Mouse (Mus musculus) midbrain, embryonic 14.5 days (tissue): Measurements from ENCODE around the gene Cyb561d1. TPM values are rescaled to one million over a fixed set of nuclear protein-coding genes. Genes with fewer than 3 reads are reported as not detected.

Experiments used
- ATAC-seq: fragments of 200-750 bp; cut with Nextera tagmentation; 2 replicates; pipeline ENCODE4 v1.8.0; 2017; ENCODE audit warnings: moderate number of reproducible peaks, moderate library complexity; ENCODE audit not compliant: low FRiP score, low TSS enrichment
- DNase-seq: peaks from one replicate; pipeline ENCODE4 v3.0.0-alpha.2; 2015
- H3K27ac ChIP-seq: fragments of 300-500 bp; sonication (generic); replicated peaks from 2 replicates; pipeline ENCODE4 v1.5.1; 2014; ENCODE audit warnings: mild to moderate bottlenecking, low read depth, low read length, moderate library complexity
- H3K27me3 ChIP-seq: fragments of 300-500 bp; sonication (generic); 2 replicates; pipeline ENCODE4 v1.6.1; 2014; ENCODE audit warnings: low read length, control low read depth, mixed read lengths; ENCODE audit not compliant: control insufficient read depth, insufficient read depth
- H3K36me3 ChIP-seq: fragments of 300-500 bp; sonication (generic); 2 replicates; pipeline ENCODE4 v1.6.1; 2014; ENCODE audit warnings: low read length, control low read depth; ENCODE audit not compliant: control insufficient read depth, insufficient read depth
- H3K4me1 ChIP-seq: fragments of 300-500 bp; sonication (generic); 2 replicates; pipeline ENCODE4 v1.6.1; 2014; ENCODE audit warnings: mild to moderate bottlenecking, antibody characterized with exemption, low read length, control low read depth; ENCODE audit not compliant: control insufficient read depth, insufficient read depth
- H3K4me2 ChIP-seq: fragments of 300-500 bp; sonication (generic); 2 replicates; pipeline ENCODE4 v1.6.1; 2014; ENCODE audit warnings: mild to moderate bottlenecking, low read length, moderate library complexity
- H3K4me3 ChIP-seq: fragments of 300-500 bp; sonication (generic); replicated peaks from 2 replicates; pipeline ENCODE4 v1.5.1; 2014; ENCODE audit warnings: low read depth, low read length
- H3K9ac ChIP-seq: fragments of 300-500 bp; sonication (generic); replicated peaks from 2 replicates; pipeline ENCODE4 v1.6.1; 2014; ENCODE audit warnings: mild to moderate bottlenecking, low read length, moderate library complexity
- H3K9me3 ChIP-seq: fragments of 300-500 bp; sonication (generic); 2 replicates; pipeline ENCODE4 v1.6.1; 2016; ENCODE audit warnings: low read length, control low read depth, mixed read lengths; ENCODE audit not compliant: control insufficient read depth
- WGBS: fragments of 180-500 bp; shearing (Covaris S2); extraction: QIAGEN DNeasy Blood & Tissue Kit; methylation state at CpG from one replicate; pipeline ENCODE4 v1.1.7; 2014; 5-methylcytosine and 5-hydroxymethylcytosine counted together
- polyA plus RNA-seq: library from polyadenylated mRNA; unstranded; fragments of >200 nt; fragmentation: Nextera tagmentation; extraction: Ambion mirVana; gene quantifications from 2 replicates; pipeline ENCODE4 v1.2.1, GENCODE M21; 2014

The Cyb561d1 gene
- polyA plus RNA-seq, 1 experiment from 2014 or later: 2.7 TPM

DNA sequence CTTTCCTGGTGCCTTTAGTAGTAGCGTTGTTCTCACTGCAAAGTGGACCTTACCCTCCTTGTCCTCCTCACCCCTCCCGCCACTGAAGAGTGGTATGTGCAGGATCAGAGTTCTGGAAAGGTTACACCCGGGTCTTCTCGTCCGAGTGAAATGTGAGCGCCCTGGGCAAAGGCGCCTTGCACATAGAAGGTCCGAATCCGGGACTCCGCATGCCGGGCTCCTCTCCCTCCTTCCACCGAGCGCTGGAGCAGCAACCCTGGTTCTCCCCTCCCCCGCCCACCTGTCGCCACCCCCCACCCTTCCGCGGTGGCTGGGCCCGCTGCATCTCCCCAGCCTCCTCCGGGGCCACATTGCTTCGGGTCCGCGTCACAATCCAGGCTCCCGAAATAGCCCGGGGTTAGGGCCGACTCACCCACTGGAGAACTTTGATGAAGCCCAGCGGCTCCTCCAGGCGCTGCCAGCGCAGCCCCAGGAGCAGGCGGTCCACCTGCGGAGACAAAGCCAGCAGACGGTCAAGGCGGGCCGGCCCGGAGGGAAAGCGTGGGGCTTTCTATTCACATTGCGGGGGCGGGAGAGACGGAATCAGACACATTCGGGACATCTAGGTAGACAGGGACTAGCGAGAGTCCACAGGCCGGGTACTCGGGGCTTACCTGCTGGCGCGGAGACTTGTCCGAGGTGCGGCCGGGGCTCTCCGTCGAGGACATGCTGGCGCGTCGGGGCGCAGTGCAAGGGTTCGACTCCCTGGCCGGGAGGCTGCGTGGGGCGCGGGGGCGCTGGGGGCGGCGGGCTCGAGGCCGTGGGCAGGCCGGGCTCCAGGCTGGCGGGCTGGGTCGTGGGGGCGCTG is 24.9 kb upstream of the Cyb561d1 start:
- peak overlapping the region; percentile 63 for H3K4me2 ChIP-seq
- peaks cover 10% of the 10 kb centered on the region; the same call in 1 of the 2 replicates for H3K4me1 ChIP-seq
- peak; percentile 40 for DNase-seq
- H3K27me3 ChIP-seq: peaks cover 35% of the 10 kb centered on the region
- no peak overlapping the region for H3K27ac ChIP-seq
- H3K36me3 ChIP-seq: no peaks in the 10 kb centered on the region
- H3K9ac ChIP-seq: peak overlapping the region; percentile 26; the same call in 1 of the 2 replicates
- whole genome bisulfite sequencing: 3% methylated on average over 66 of the region's 67 CpGs
- H3K4me3 ChIP-seq: peak overlapping the region; percentile 39
- ATAC-seq: peak; percentile 48; the same call in 1 of the 2 replicates
- H3K9me3 ChIP-seq: no peaks in the 10 kb centered on the region

DNA sequence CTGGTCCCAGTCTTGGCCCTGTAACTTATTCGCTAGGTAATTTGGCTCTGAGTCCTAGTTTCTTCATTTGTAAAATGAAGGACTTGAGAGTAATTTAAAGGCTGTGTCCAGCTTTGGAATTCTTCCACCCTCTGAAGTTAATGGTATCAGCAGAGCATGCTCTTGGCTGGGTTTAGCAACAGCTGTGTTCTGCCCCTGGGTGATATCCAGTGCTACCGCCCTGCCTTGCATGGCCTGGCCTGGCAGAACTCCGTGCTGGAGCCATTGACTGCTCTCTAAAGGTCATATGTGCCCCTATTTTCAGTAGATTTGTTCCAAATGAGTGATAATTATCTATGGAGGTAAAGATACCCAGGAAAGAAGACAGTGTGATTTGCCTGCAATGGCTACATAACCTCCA is 19.6 kb upstream of the Cyb561d1 start:
- Histone ChIP-seq H3K4me2 (no peak overlapping the region), H3K27me3 (peaks cover 15% of the 10 kb centered on the region), H3K9ac (no peak overlapping the region), H3K36me3 (no peaks in the 10 kb centered on the region), H3K27ac (no peak overlapping the region), H3K9me3 (no peaks in the 10 kb centered on the region), H3K4me3 (no peak overlapping the region), H3K4me1 (no peaks in the 10 kb centered on the region)
- no peak for DNase-seq
- ATAC-seq: no peak
- WGBS: 88% methylated on average over 3 of the region's 3 CpGs

DNA sequence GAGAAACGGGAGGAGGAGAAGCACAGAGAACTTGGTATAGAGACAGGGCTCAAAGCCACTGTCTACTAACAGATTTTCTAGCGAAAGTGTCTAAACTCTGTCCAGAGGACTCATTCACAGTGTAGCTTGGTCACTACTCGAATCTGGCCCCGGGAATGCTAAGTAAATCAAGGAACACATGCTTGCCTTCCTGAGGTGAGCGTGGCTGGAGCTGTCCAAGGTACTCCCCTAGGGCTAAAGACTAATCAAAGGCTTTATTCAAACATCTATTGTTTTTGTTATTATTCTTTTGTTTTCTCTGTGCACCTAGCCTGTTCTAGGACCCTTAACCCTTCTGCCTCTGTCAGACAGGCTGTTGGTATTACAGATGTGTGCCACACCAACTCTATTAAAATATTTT is 13.7 kb upstream of the Cyb561d1 start:
- Histone ChIP-seq H3K36me3 (no peaks in the 10 kb centered on the region), H3K27ac (no peak overlapping the region), H3K4me3 (no peak overlapping the region), H3K4me1 (no peaks in the 10 kb centered on the region), H3K27me3 (no peaks in the 10 kb centered on the region), H3K9ac (no peak overlapping the region), H3K9me3 (no peaks in the 10 kb centered on the region), H3K4me2 (no peak overlapping the region)
- WGBS: 26% methylated on average over 5 of the region's 5 CpGs
- DNase-seq (no peak), ATAC-seq (no peak)

DNA sequence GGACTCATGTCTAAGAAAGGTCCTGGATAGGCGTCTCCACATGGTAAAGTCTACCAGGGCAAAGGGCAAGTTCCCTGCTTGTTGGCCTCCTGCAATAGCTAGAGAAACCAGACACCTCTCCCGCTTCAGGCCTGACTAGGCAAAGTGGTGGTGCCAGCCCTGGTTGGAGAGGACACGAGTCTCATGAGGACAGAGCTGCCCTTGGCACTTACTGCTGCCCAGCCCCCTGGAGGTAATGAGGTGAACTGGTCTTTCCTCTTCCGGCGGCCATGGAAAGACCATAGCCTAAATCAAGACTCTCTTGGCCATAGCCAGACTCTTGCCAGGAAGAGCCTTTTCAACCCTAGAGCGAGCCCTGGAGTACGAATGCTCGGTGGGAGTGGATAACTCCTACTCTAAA is 11.4 kb upstream of the Cyb561d1 start:
- no peak for DNase-seq

DNA sequence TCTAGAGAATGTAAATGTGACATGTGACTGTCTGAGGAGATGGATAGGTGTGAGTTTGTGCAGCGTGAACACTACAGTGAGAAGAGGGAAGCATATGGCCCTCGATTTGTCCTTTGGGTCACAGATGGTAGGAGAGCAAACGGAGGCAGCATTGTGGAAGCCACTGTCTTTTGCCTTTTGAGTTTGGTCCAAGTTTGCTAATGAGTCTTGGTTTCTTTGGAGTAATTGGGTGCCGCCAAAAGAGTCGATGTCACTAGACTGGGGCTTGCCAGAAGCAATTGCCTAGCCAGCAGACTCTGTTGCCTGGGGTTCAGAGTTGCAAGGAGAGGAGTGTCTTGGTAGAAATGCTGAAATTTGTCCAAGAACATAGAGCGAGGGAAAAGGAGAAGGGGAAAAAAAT is 10.8 kb upstream of the Cyb561d1 start:
- DNase-seq (no peak), ATAC-seq (no peak)
- Histone ChIP-seq H3K9ac (no peak overlapping the region), H3K9me3 (no peaks in the 10 kb centered on the region), H3K27ac (peak overlapping the region; percentile 99), H3K36me3 (peaks cover 15% of the 10 kb centered on the region), H3K4me1 (peaks cover 12% of the 10 kb centered on the region), H3K4me3 (no peak overlapping the region; the same call in 1 of the 2 replicates), H3K4me2 (peak overlapping the region; percentile 71), H3K27me3 (no peaks in the 10 kb centered on the region)
- 80% methylated on average over 6 of the region's 6 CpGs for WGBS

More for the DNA sequence above, 11.4 kb upstream of the Cyb561d1 start:
- H3K27me3 ChIP-seq: no peaks in the 10 kb centered on the region
- H3K4me3 ChIP-seq: no peak overlapping the region
- no peak overlapping the region for H3K4me2 ChIP-seq
- no peaks in the 10 kb centered on the region for H3K9me3 ChIP-seq
- no peak overlapping the region for H3K27ac ChIP-seq
- WGBS: 89% methylated on average over 8 of the region's 8 CpGs
- H3K4me1 ChIP-seq: peaks cover 12% of the 10 kb centered on the region
- H3K9ac ChIP-seq: no peak overlapping the region
- peaks cover 10% of the 10 kb centered on the region for H3K36me3 ChIP-seq
- no peak for ATAC-seq

DNA sequence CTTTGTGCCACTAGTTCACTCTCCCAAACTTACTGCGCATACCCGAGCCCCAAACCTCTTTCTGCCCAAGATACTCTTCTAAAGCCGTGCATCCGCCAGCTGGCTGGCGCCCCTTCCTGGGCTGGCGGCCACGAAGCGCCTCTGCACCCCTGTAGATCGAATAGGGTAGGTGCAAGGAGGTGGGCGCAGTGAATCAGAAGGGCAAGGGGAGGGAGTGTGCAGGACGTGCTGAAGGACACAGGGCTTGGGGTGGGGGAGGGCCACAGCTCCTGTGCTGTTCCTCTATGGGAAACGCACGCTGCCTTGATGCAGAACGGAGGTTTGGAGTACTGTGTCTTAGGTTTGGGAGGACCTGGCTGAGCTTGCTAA is 9.7 kb upstream of the Cyb561d1 start, which contains the start of gene Atxn7l2:
TSS of gene Atxn7l2 (minus strand) at position 164 of the 369 bp plus-strand sequence.
- H3K4me2 ChIP-seq: peak within 1 kb of the TSS; percentile 91
- ATAC-seq (peak; percentile 89), DNase-seq (peak; percentile 87)
- peak within 1 kb of the TSS; percentile 71 for H3K9ac ChIP-seq
- peak within 1 kb of the TSS; percentile 99 for H3K27ac ChIP-seq
- H3K4me1 ChIP-seq: peaks cover 12% of the 10 kb centered on the region
- no peaks in the 10 kb centered on the region for H3K27me3 ChIP-seq
- no peaks in the 10 kb centered on the region for H3K9me3 ChIP-seq
- 0% methylated on average over 14 of the region's 14 CpGs for WGBS
- H3K4me3 ChIP-seq: peak within 1 kb of the TSS; percentile 64
- peaks cover 26% of the 10 kb centered on the region for H3K36me3 ChIP-seq

DNA sequence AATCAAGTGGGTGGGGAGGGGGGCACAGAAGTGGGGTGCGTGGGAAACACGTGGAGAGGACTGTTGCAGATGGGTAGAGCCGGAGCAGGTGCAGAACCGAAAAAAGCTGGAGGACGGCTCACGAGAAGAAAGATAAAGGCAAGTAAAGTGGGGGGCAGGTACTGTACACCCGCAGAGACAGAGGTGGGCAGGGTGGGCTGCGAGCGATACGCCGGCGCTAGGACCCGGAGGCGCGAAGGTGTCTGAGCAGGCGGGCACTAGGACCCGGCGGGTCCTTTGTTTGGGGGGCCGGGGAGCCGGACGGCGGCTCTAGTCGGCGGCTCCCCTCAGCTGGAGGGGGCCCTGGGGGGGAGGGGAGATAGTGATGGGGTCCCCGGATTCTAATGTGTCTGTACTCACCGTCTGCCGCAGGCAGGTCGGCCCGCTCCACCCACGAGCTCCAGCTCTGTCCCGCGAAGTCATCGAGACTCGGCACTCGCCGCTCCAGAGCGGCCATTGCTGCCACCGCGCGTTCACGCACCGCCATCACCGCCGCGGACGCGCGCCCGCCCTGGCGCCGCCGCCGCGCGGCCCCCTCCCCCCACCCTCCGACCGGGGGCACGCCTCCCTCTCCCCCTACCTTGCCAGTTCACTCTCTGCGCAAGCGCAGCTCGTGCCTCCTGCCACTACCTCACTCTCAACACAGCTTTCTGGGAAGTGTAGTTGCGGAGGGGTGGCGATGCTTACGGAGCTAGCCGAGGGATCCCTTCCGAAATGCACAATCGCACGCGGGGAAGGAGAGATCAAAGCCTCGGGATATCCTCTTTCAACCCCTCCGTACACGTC is 9.1 kb upstream of the Cyb561d1 start:
- peak overlapping the region; percentile 64 for H3K4me3 ChIP-seq
- H3K27me3 ChIP-seq: no peaks in the 10 kb centered on the region
- peaks cover 12% of the 10 kb centered on the region for H3K4me1 ChIP-seq
- DNase-seq (peak; percentile 99), ATAC-seq (peak; percentile 95)
- peaks cover 32% of the 10 kb centered on the region for H3K36me3 ChIP-seq
- H3K27ac ChIP-seq: peak overlapping the region; percentile 99
- under 1% methylated on average over 70 of the region's 72 CpGs for WGBS
- peak overlapping the region; percentile 71 for H3K9ac ChIP-seq
- no peaks in the 10 kb centered on the region for H3K9me3 ChIP-seq
- peak overlapping the region; percentile 91 for H3K4me2 ChIP-seq

DNA sequence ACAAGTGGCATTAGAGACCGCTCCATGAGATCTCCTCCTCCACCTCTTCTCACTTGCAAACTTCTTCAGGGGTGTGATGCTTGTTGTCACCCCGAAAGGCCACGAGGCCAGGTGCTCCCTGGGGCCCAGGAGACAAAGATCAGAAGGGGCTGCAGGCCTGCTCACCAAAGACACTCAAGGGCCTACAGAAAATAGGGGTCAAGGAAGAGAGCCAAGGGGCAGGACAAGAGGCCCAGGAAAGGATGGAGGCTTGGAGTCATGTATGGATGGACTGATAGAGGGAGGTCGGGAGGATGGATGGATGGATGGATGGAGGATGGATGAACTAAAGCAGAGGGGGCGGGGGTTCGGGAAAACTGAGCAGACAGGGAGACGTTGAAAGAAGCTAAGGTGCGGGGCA is 8.5 kb upstream of the Cyb561d1 start:
- ATAC-seq: peak; percentile 3

More for the DNA sequence above, 8.5 kb upstream of the Cyb561d1 start:
- H3K27me3 ChIP-seq: no peaks in the 10 kb centered on the region
- H3K9ac ChIP-seq: peak overlapping the region; percentile 71
- H3K9me3 ChIP-seq: no peaks in the 10 kb centered on the region
- 5% methylated on average over 8 of the region's 8 CpGs for WGBS
- H3K4me1 ChIP-seq: peaks cover 12% of the 10 kb centered on the region
- no peak for DNase-seq
- peak overlapping the region; percentile 64 for H3K4me3 ChIP-seq
- H3K36me3 ChIP-seq: peaks cover 38% of the 10 kb centered on the region
- peak overlapping the region; percentile 91 for H3K4me2 ChIP-seq
- H3K27ac ChIP-seq: peak overlapping the region; percentile 99
